Mouse (Mus musculus) G1E-ER4 (cell line): ENCODE results near the gene C730034F03Rik. TPM values are rescaled to one million over a fixed set of nuclear protein-coding genes. Genes with fewer than 3 reads are reported as not detected.

Experiments
- GATA1 ChIP-seq: IDR thresholded peaks from one replicate; pipeline ENCODE4 v1.8.0; 2012; ENCODE audit warnings: low read length, inconsistent platforms
- polyA plus RNA-seq: library from polyadenylated mRNA; stranded (reverse); fragments of >175 nt; gene quantifications from 2 replicates; pipeline ENCODE4 v1.2.3, GENCODE M21; 2012

C730034F03Rik gene
- polyA plus RNA-seq, 1 experiment, result 0.09 TPM

GRCm38 (mm10) chr15:89461321-89461720, 31.9 kb downstream of the C730034F03Rik start:
- no peak for TF ChIP-seq GATA1

GRCm38 (mm10) chr15:89462176-89462575, 32.8 kb downstream of the C730034F03Rik start:
- TF ChIP-seq GATA1, result no peak

GRCm38 (mm10) chr15:89463334-89464235, 34.2 kb downstream of the C730034F03Rik start:
- TF ChIP-seq GATA1, result no peak

GRCm38 (mm10) chr15:89465052-89465451, 35.7 kb downstream of the C730034F03Rik start:
- no peak for TF ChIP-seq GATA1

GRCm38 (mm10) chr15:89468577-89468976, 39.2 kb downstream of the C730034F03Rik start:
- no peak for TF ChIP-seq GATA1

DNA sequence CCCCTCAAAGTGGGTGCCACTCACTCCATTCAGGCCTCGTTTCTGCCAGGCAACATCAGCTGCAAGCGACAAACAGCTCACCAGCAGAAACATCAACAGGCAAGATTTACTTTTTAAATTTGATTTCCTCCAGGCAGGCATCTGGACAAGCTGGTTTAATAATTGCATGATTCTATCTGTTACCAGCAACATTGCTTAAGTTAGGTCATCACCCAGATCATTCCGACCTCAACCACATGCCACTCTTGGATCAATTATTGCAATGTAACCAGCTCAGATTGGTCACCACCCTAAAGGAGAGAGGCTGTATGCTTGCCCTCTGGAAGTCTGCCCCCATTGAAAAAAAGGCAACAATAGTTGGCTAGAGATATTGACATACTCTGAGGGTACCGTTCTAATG, 42.1 kb downstream of the C730034F03Rik start:
- TF ChIP-seq GATA1, result no peak

DNA sequence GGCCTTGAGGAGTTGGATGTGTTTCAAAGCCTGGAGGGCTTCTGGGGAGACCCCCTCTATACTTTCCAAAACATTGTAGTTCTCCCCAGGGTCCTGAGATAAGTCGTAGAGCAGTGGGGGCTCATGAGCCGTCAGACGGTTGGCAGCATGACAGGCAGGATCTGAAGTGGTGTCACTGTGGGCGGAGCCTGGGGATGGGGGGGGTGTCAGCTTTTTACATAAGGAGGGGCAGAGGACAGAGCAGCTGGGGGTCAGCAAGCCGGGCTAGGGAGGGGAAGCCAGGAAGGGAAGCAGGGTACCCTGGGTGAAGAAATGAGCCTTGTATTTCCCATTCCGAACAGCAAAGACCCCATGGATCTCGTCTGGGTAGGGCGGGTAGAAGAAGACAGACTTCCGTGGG, 44.0 kb downstream of the C730034F03Rik start:
- TF ChIP-seq GATA1, result no peak

- TF ChIP-seq GATA1, result no peak
These were observed 44.5 kb downstream of the C730034F03Rik start for GRCm38 (mm10) chr15:89473921-89474320.

- no peak for TF ChIP-seq GATA1
These were observed 45.4 kb downstream of the C730034F03Rik start for GRCm38 (mm10) chr15:89474596-89475292.

DNA sequence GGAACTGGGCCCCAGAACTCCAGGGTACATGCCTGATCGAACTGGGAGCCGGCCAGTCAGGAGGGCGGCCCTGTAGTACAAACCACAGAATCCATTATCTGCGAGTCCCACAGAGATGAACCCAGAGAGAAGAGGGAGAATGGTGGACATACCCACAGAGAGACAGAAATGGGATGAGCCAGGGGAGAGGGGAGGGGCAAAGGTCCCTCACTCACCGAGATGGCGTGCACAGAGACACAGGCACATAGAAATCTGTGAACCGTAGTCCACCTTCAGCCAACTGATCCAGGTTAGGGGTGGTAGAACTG, 45.9 kb downstream of the C730034F03Rik start:
- TF ChIP-seq GATA1, result no peak

DNA sequence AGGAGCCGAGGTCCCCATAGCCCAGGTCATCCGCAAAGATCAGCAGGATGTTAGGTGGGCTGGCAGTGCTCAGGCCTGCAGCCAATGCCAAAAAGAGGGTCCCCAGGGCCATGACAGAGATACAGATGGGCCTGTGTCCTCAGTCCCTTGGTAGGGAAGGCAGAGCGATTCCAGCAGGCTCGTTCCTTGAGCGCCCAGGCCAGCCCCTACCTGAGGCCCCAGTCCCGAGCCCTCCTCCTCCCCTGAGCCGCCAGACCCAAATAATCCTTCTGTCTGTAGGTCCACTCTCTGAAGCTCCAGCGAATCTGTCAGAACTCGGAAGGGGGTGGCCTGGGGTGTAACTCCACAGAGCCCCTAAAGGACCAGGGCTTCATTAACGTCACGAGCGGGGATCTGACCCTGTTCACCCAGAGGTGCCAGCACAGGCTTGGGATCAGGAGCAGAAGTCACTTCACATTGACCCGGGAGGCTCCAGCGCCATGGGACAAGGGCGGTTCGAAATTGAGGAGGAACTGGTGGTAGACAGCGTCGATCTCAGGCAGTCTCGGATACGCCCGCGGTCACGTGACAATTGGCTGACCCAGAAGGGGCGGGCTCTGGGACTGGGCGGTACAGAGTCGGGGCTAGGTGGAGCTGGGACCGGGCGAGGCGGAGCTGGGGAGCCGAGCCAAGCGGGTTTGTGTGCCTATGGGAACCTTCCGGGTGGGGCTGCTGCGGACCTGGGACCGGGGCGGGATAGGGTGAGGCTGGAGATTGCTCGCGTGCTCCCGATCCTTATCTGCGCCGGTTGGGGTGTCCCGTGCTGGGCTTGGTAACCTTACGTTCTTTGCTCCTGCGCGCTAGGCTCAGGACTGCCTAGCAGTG, 46.5 kb downstream of the C730034F03Rik start:
- TF ChIP-seq GATA1, result peak; percentile 27

- TF ChIP-seq GATA1, result no peak
These were observed 47.1 kb downstream of the C730034F03Rik start for GRCm38 (mm10) chr15:89476475-89476815.

GRCm38 (mm10) chr15:89477091-89477491, 47.7 kb downstream of the C730034F03Rik start, which contains the start of gene Arsa:
TSS of gene Arsa (minus strand) at chr15:89477425.
- no peak for TF ChIP-seq GATA1

- no peak for TF ChIP-seq GATA1
These were observed 48.4 kb downstream of the C730034F03Rik start for GRCm38 (mm10) chr15:89477806-89478205.

- TF ChIP-seq GATA1, result no peak
These were observed 49.2 kb downstream of the C730034F03Rik start for GRCm38 (mm10) chr15:89478622-89479021.

Other genes starting within 250 kb of the C730034F03Rik start
- gene Plxnb2, start 248.8 kb upstream of the C730034F03Rik start, polyA plus RNA-seq, result 0.01 TPM in 1 of 2 replicates, not detected in the other
- 5.3 and 7.2 TPM in 2 replicates for gene Dennd6b, start 233.1 kb upstream of the C730034F03Rik start, polyA plus RNA-seq
- gene Ppp6r2, start 218.0 kb upstream of the C730034F03Rik start, polyA plus RNA-seq, result 200 and 336 TPM in 2 replicates
- 140 and 169 TPM in 2 replicates for gene Sbf1, start 114.3 kb upstream of the C730034F03Rik start, polyA plus RNA-seq
- not detected in 2 replicates for gene Adm2, start 106.9 kb upstream of the C730034F03Rik start, polyA plus RNA-seq
- gene Miox, start 95.2 kb upstream of the C730034F03Rik start, polyA plus RNA-seq, result not detected in 2 replicates
- 112 and 120 TPM in 2 replicates for gene Lmf2, start 73.9 kb upstream of the C730034F03Rik start, polyA plus RNA-seq
- gene Ncaph2, start 73.9 kb upstream of the C730034F03Rik start, polyA plus RNA-seq, result 87.9 and 95.5 TPM in 2 replicates
- 83.8 and 92.0 TPM in 2 replicates for gene Sco2, start 55.7 kb upstream of the C730034F03Rik start, polyA plus RNA-seq
- 0.69 and 1.4 TPM in 2 replicates for gene Tymp, start 52.5 kb upstream of the C730034F03Rik start, polyA plus RNA-seq
- not detected in 2 replicates for gene Odf3b, start 50.3 kb upstream of the C730034F03Rik start, polyA plus RNA-seq
- gene Klhdc7b, start 44.7 kb upstream of the C730034F03Rik start, polyA plus RNA-seq, result not detected in 2 replicates
- gene Syce3, start 19.1 kb upstream of the C730034F03Rik start, polyA plus RNA-seq, result not detected in 2 replicates
- gene Cpt1b, start 3.7 kb upstream of the C730034F03Rik start, polyA plus RNA-seq, result 0.41 and 0.71 TPM in 2 replicates
- gene Gm44502, start 107 bp downstream of the C730034F03Rik start, polyA plus RNA-seq, result 0.45 and 1.3 TPM in 2 replicates
- 60.6 and 103 TPM in 2 replicates for gene Chkb, start 319 bp downstream of the C730034F03Rik start, polyA plus RNA-seq
- gene Mapk8ip2, start 24.3 kb downstream of the C730034F03Rik start, polyA plus RNA-seq, result not detected in 2 replicates
- 57.4 and 62.9 TPM in 2 replicates for gene Arsa, start 47.8 kb downstream of the C730034F03Rik start, polyA plus RNA-seq
- 6.2 and 8.2 TPM in 2 replicates for gene Shank3, start 70.0 kb downstream of the C730034F03Rik start, polyA plus RNA-seq
- not detected in 2 replicates for gene Acr, start 138.7 kb downstream of the C730034F03Rik start, polyA plus RNA-seq
- 9.2 and 12.9 TPM in 2 replicates for gene Rabl2, start 162.3 kb downstream of the C730034F03Rik start, polyA plus RNA-seq